ENCODE assay signal across 16 mouse cellular contexts in genomic region chr4:71539200-71539599, GRCm38 (mm10).
"Had no signal": no experiment of that assay in that cellular context is flagged by ENCODE, and none has a peak within 500 bp of the region (broad histone marks: within the 10 kb centered on the region; RNA-seq: fewer than 3 reads in every experiment).

No protein-coding gene starts in this region.

- ATAC-seq: hindbrain, postnatal 0 days; intestine, embryonic 16.5 days; liver, embryonic 12.5 days had no signal

- DNase-seq: gastrocnemius, postnatal 14 days; gastrocnemius, postnatal 36 days; heart, adult 11 months; heart, adult 2 months; heart, postnatal 14 days; heart, postnatal 36 days; kidney, adult 11 months; kidney, adult 2 months; kidney, adult 9 months; kidney, postnatal 14 days; kidney, postnatal 36 days; layer of hippocampus, postnatal 36 days; left cerebral cortex, postnatal 4 days had no signal
